Mouse (Mus musculus): ENCODE data around the gene Etv1.

- TF ChIP-seq CTCF (IDR thresholded peaks at IDR 0.05; ENCODE audit: low read depth): no peak
- TF ChIP-seq EP300 (IDR thresholded peaks at IDR 0.05; ENCODE audit: low read depth): no peak
These were observed 45.2 kb downstream of the Etv1 start for GRCm38 (mm10) chr12:38824405-38824804.
